In genomic region chr9:79978228-79979024, GRCm38 (mm10) we compare ENCODE assay signal across 11 mouse cellular contexts. TPM values are rescaled to one million over a fixed set of nuclear protein-coding genes. Genes with fewer than 3 reads are reported as not detected.
DNase-seq lines count a peak whose midpoint lies in the region; ATAC-seq and TF ChIP-seq lines count a peak whose summit lies in the region.
"Had no signal": no experiment of that assay in that cellular context is flagged by ENCODE, and none has a peak within 500 bp of the region (broad histone marks: within the 10 kb centered on the region; RNA-seq: fewer than 3 reads in every experiment).

No protein-coding gene starts in this region.

- no peak overlapping the region for H3K9ac ChIP-seq in midbrain, embryonic 14.5 days (replicated peaks; ENCODE audit: low read length)
- no peak overlapping the region for H3K9ac ChIP-seq in midbrain, embryonic 16.5 days (ENCODE audit: low read depth, low read length)
- H3K9ac ChIP-seq in lung, embryonic 14.5 days = peak overlapping the region; percentile 59; the same call in 1 of the 2 replicates

- no peak for TF ChIP-seq CTCF in gastrocnemius, adult 2 months (IDR thresholded peaks at IDR 0.05)
- no peak for TF ChIP-seq CTCF in lung, embryonic 14.5 days (IDR thresholded peaks at IDR 0.05; ENCODE audit: low read depth)

- peak overlapping the region; percentile 84 for H3K4me3 ChIP-seq in gastrocnemius, adult 2 months
- no peak overlapping the region for H3K4me3 ChIP-seq in midbrain, embryonic 14.5 days (replicated peaks; ENCODE audit: low read depth, low read length)
- H3K4me3 ChIP-seq in midbrain, embryonic 16.5 days (ENCODE audit: low read depth, low read length) = no peak overlapping the region
- peak overlapping the region; percentile 40 for H3K4me3 ChIP-seq in lung, embryonic 14.5 days (ENCODE audit: low read depth, low read length)

- no peaks in the 10 kb centered on the region for H3K9me3 ChIP-seq in midbrain, embryonic 14.5 days (ENCODE audit: control insufficient read depth, low read length)
- H3K9me3 ChIP-seq in midbrain, embryonic 16.5 days (replicated peaks; ENCODE audit: control insufficient read depth, low read length, poor library complexity, severe bottlenecking) = no peaks in the 10 kb centered on the region
- no peaks in the 10 kb centered on the region for H3K9me3 ChIP-seq in lung, embryonic 14.5 days (ENCODE audit: low read depth, low read length)
- H3K9me3 ChIP-seq: forebrain, embryonic 12.5 days had no signal

- no peak for ATAC-seq in midbrain, embryonic 14.5 days (ENCODE audit: low FRiP score, low TSS enrichment)
- no peak for ATAC-seq in midbrain, embryonic 16.5 days
- peak; percentile 52 for ATAC-seq in lung, embryonic 14.5 days (ENCODE audit: insufficient read depth)
- ATAC-seq in CD4-positive, CD25-positive, alpha-beta regulatory T cell, adult 4 months = no peak
- ATAC-seq: inflammation-experienced regulatory T-cells, adult 6 months had no signal

- DNase-seq in gastrocnemius, adult 2 months = no peak
- DNase-seq in gastrocnemius, postnatal 4 days (ENCODE audit: low spot score in 2 of 2) = no peak
- no peak for DNase-seq in midbrain, embryonic 14.5 days
- peak; percentile 72 for DNase-seq in lung, embryonic 14.5 days
- no peak for DNase-seq in left cerebral cortex, adult 18-20 months (ENCODE audit: low spot score in 2 of 2)
- no peak for DNase-seq in urinary bladder, adult 18-20 months (ENCODE audit: low spot score in 2 of 2)
- DNase-seq: cerebellum, adult 18-20 months had no signal

- intact Hi-C loops in gastrocnemius, adult 2 months (cut with DNase I) = loop anchor here (5.0 kb wide), 3 partner anchors 56 to 96 kb away; partner anchors contain the start of gene Senp6

- no peaks in the 10 kb centered on the region for H3K27me3 ChIP-seq in midbrain, embryonic 14.5 days (ENCODE audit: control insufficient read depth, insufficient read depth, low read length)
- no peaks in the 10 kb centered on the region for H3K27me3 ChIP-seq in midbrain, embryonic 16.5 days (ENCODE audit: control insufficient read depth, insufficient read depth, low read depth, low read length)
- no peaks in the 10 kb centered on the region for H3K27me3 ChIP-seq in lung, embryonic 14.5 days (ENCODE audit: insufficient read depth, low read length)
- H3K27me3 ChIP-seq: forebrain, embryonic 12.5 days had no signal

- H3K27ac ChIP-seq in gastrocnemius, adult 2 months = peak overlapping the region; percentile 97
- no peak overlapping the region for H3K27ac ChIP-seq in midbrain, embryonic 14.5 days (replicated peaks; ENCODE audit: low read depth, low read length)
- H3K27ac ChIP-seq in midbrain, embryonic 16.5 days (ENCODE audit: low read length) = no peak overlapping the region
- H3K27ac ChIP-seq in lung, embryonic 14.5 days (ENCODE audit: low read depth) = peak overlapping the region; percentile 91
- H3K27ac ChIP-seq: forebrain, embryonic 12.5 days had no signal

- H3K36me3 ChIP-seq in midbrain, embryonic 14.5 days (ENCODE audit: control insufficient read depth, insufficient read depth, low read length) = no peaks in the 10 kb centered on the region
- no peaks in the 10 kb centered on the region for H3K36me3 ChIP-seq in midbrain, embryonic 16.5 days (ENCODE audit: control insufficient read depth, insufficient read depth, low read length)
- no peaks in the 10 kb centered on the region for H3K36me3 ChIP-seq in lung, embryonic 14.5 days (ENCODE audit: insufficient read depth)
- H3K36me3 ChIP-seq: forebrain, embryonic 12.5 days had no signal

- H3K4me2 ChIP-seq in midbrain, embryonic 14.5 days (ENCODE audit: low read length) = peak overlapping the region; percentile 46; the same call in 1 of the 2 replicates
- H3K4me2 ChIP-seq in midbrain, embryonic 16.5 days (ENCODE audit: low read length) = no peak overlapping the region
- H3K4me2 ChIP-seq in lung, embryonic 14.5 days = peak overlapping the region; percentile 82

- H3K4me1 ChIP-seq in midbrain, embryonic 14.5 days (ENCODE audit: control insufficient read depth, insufficient read depth, low read length) = no peaks in the 10 kb centered on the region
- H3K4me1 ChIP-seq in midbrain, embryonic 16.5 days (ENCODE audit: control insufficient read depth, insufficient read depth, low read length) = peaks cover 6% of the 10 kb centered on the region; the same call in 1 of the 2 replicates
- H3K4me1 ChIP-seq in lung, embryonic 14.5 days (ENCODE audit: insufficient read depth) = peaks cover 9% of the 10 kb centered on the region; the same call in 1 of the 2 replicates

- WGBS in midbrain, embryonic 14.5 days = 89% methylated on average over 12 of the region's 12 CpGs
- 86% methylated on average over 12 of the region's 12 CpGs for WGBS in midbrain, embryonic 16.5 days
- 30% methylated on average over 12 of the region's 12 CpGs for whole genome bisulfite sequencing in lung, embryonic 14.5 days

RNA-seq across cellular contexts. Expression of gene Filip1, which starts 34.2 kb away (rescaled TPM):
- total RNA-seq in gastrocnemius, adult 2 months (2021) = 100 to 1,000 TPM in 1 of 2 experiments, 10 to 100 TPM in 1; 93.6 to 119 TPM
- 10 to 100 TPM; 75.3 to 94.0 TPM for total RNA-seq in gastrocnemius, postnatal 4 days (2021)
- 2.3 and 4.2 TPM in 2 replicates for polyA plus RNA-seq in midbrain, embryonic 14.5 days (2014; fragmentation: Nextera tagmentation; extraction: Ambion mirVana)
- 3.9 and 4.0 TPM in 2 replicates for polyA plus RNA-seq in midbrain, embryonic 16.5 days (2015; fragmentation: Nextera tagmentation; extraction: Ambion mirVana)
- polyA plus RNA-seq in lung, embryonic 14.5 days (2014; fragmentation: Nextera tagmentation; extraction: Ambion mirVana) = 12.2 and 13.8 TPM in 2 replicates
- polyA plus RNA-seq in CD4-positive, CD25-positive, alpha-beta regulatory T cell, adult 4 months (2017; shearing (Covaris generic)) = 1 to 10 TPM in 1 of 2 experiments, under 1 TPM in 1; 0.29 to 1.6 TPM
- total RNA-seq in left cerebral cortex, adult 18-20 months (2021) = 10 to 100 TPM; 18.2 to 19.9 TPM

Comparison
In these comparisons a context has a peak if more than half of its experiments do, and no peak if none do; other contexts are left out.
1. H3K27ac ChIP-seq: peak in gastrocnemius, adult 2 months (single experiment) and lung, embryonic 14.5 days (single experiment); none in midbrain, embryonic 14.5 days (single experiment) and midbrain, embryonic 16.5 days (single experiment).
2. H3K4me3 ChIP-seq: peak in gastrocnemius, adult 2 months (single experiment) and lung, embryonic 14.5 days (single experiment); none in midbrain, embryonic 14.5 days (single experiment) and midbrain, embryonic 16.5 days (single experiment).